Mouse (Mus musculus) MEL (cell line): ENCODE data around the gene Krtdap. TPM values are rescaled to one million over a fixed set of nuclear protein-coding genes. Genes with fewer than 3 reads are reported as not detected.

Source experiments
- DNase-seq: peaks from one replicate; pipeline ENCODE4 v3.0.0; 2011; ENCODE audit warnings: low read depth, low spot score
- H3K27ac ChIP-seq: 2 replicates; pipeline ENCODE4 v1.5.1; 2012; ENCODE audit warnings: low read depth, mild to moderate bottlenecking, control low read depth, low read length, moderate library complexity; ENCODE audit not compliant: control insufficient read depth
- H3K27me3 ChIP-seq, 2 experiments: fragments of 150-350 bp in 1 of 2; sonication (generic) in 1 of 2; 2 replicates each; pipeline ENCODE4 v1.6.1; 2012; ENCODE audit warnings: low read length in 2 of 2, mild to moderate bottlenecking in 2 of 2, improper control_type of control experiment in 1 of 2, moderate library complexity in 1 of 2; ENCODE audit not compliant: insufficient read depth in 2 of 2, control insufficient read depth in 1 of 2
- H3K36me3 ChIP-seq, 2 experiments: 2 replicates each; pipeline ENCODE4 v1.6.1; 2012 to 2014; ENCODE audit warnings: low read length in 2 of 2, improper control_type of control experiment in 1 of 2, inconsistent platforms in 1 of 2, mild to moderate bottlenecking in 1 of 2; ENCODE audit not compliant: insufficient read depth in 2 of 2, control insufficient read depth in 1 of 2
- H3K4me1 ChIP-seq, 2 experiments: fragments of 150-350 bp in 1 of 2; sonication (generic) in 1 of 2; 2 replicates each; pipeline ENCODE4 v1.6.1; 2012; ENCODE audit warnings: low read length in 2 of 2, improper control_type of control experiment in 1 of 2, mild to moderate bottlenecking in 1 of 2; ENCODE audit not compliant: insufficient read depth in 2 of 2, control insufficient read depth in 1 of 2
- H3K4me3 ChIP-seq, 2 experiments: fragments of 150-350 bp in 1 of 2; sonication (generic) in 1 of 2; 2 replicates each; pipeline ENCODE4 v1.5.1; 2012; ENCODE audit warnings: low read depth in 2 of 2, low read length in 2 of 2, mild to moderate bottlenecking in 2 of 2, moderate library complexity in 2 of 2, control low read depth in 1 of 2, improper control_type of control experiment in 1 of 2; ENCODE audit not compliant: control insufficient read depth in 1 of 2, insufficient read depth in 1 of 2
- H3K79me2 ChIP-seq: 2 replicates; pipeline ENCODE4 v1.6.1; 2012; ENCODE audit warnings: mild to moderate bottlenecking, low read length, moderate library complexity; ENCODE audit not compliant: control insufficient read depth, poor library complexity, insufficient read depth
- H3K9ac ChIP-seq: 2 replicates; pipeline ENCODE4 v1.6.1; 2012; ENCODE audit warnings: low read depth, mild to moderate bottlenecking, control low read depth, low read length, moderate library complexity; ENCODE audit not compliant: control insufficient read depth, poor library complexity, severe bottlenecking
- H3K9me3 ChIP-seq: fragments of 150-350 bp; sonication (generic); replicated peaks from 2 replicates; pipeline ENCODE4 v1.6.1; 2012; ENCODE audit warnings: mild to moderate bottlenecking, low read length, improper control_type of control experiment, moderate library complexity; ENCODE audit not compliant: insufficient read depth
- CHD1 ChIP-seq: IDR thresholded peaks from 2 replicates; pipeline ENCODE4 v1.6.1; 2012; ENCODE audit warnings: low read depth, mild to moderate bottlenecking, inconsistent platforms, low read length, improper control_type of control experiment
- CHD2 ChIP-seq: IDR thresholded peaks from 2 replicates; pipeline ENCODE4 v1.6.1; 2011; ENCODE audit warnings: low read length, improper control_type of control experiment
- CTCF ChIP-seq, 3 experiments: IDR thresholded peaks in 2 of 3; conservative IDR thresholded peaks in 1 of 3; 2 replicates each; pipeline ENCODE4 v1.5.1; 2011 to 2012; ENCODE audit warnings: low read length in 3 of 3, low read depth in 2 of 3, mild to moderate bottlenecking in 2 of 3, improper control_type of control experiment in 1 of 3, inconsistent platforms in 1 of 3, mixed read lengths in 1 of 3, moderate library complexity in 1 of 3; ENCODE audit not compliant: control insufficient read depth in 1 of 3, insufficient read depth in 1 of 3, poor library complexity in 1 of 3, severe bottlenecking in 1 of 3
- ELF1 ChIP-seq: IDR thresholded peaks from 2 replicates; pipeline ENCODE4 v1.6.1; 2014; ENCODE audit warnings: low read depth, mild to moderate bottlenecking, inconsistent platforms, low read length, improper control_type of control experiment, moderate library complexity
- EP300 ChIP-seq, 2 experiments: IDR thresholded peaks; 2 replicates each; pipeline ENCODE4 v1.6.1; 2011; ENCODE audit warnings: improper control_type of control experiment in 2 of 2, low read length in 2 of 2, low read depth in 1 of 2, mild to moderate bottlenecking in 1 of 2
- ETS1 ChIP-seq: IDR thresholded peaks from 2 replicates; pipeline ENCODE4 v1.6.1; 2012; ENCODE audit warnings: low read depth, mild to moderate bottlenecking, inconsistent platforms, low read length, improper control_type of control experiment, moderate library complexity
- GABPA ChIP-seq: IDR thresholded peaks from 2 replicates; pipeline ENCODE4 v1.6.1; 2012; ENCODE audit warnings: low read depth, mild to moderate bottlenecking, inconsistent platforms, low read length, improper control_type of control experiment, moderate library complexity
- MEF2A ChIP-seq: IDR thresholded peaks from 2 replicates; pipeline ENCODE4 v1.6.1; 2014; ENCODE audit warnings: low read depth, mild to moderate bottlenecking, inconsistent platforms, low read length, improper control_type of control experiment; ENCODE audit not compliant: poor library complexity, insufficient replicate concordance, severe bottlenecking; ENCODE audit errors: extremely low read depth
- MYB ChIP-seq: IDR thresholded peaks from 2 replicates; pipeline ENCODE4 v1.6.1; 2011; ENCODE audit warnings: mild to moderate bottlenecking, low read depth, low read length, improper control_type of control experiment
- MYC ChIP-seq: IDR thresholded peaks from 2 replicates; pipeline ENCODE4 v1.6.1; 2011; ENCODE audit warnings: low read depth, mild to moderate bottlenecking, low read length, improper control_type of control experiment, moderate library complexity
- NRF1 ChIP-seq: IDR thresholded peaks from 2 replicates; pipeline ENCODE4 v1.6.1; 2014; ENCODE audit warnings: low read depth, mild to moderate bottlenecking, inconsistent platforms, low read length, improper control_type of control experiment, moderate library complexity; ENCODE audit not compliant: poor library complexity, insufficient read depth, severe bottlenecking
- POLR2AphosphoS2 ChIP-seq: IDR thresholded peaks from 2 replicates; pipeline ENCODE4 v1.6.1; 2011; ENCODE audit warnings: low read length, improper control_type of control experiment
- POLR2AphosphoS5 ChIP-seq: IDR thresholded peaks from 2 replicates; pipeline ENCODE4 v1.6.1; 2012; ENCODE audit warnings: low read depth, borderline replicate concordance, mild to moderate bottlenecking, inconsistent platforms, low read length, moderate library complexity, mixed read lengths
- RCOR1 ChIP-seq: IDR thresholded peaks from 2 replicates; pipeline ENCODE4 v1.6.1; 2012; ENCODE audit warnings: low read depth, mild to moderate bottlenecking, inconsistent platforms, low read length, improper control_type of control experiment
- SIN3A ChIP-seq: IDR thresholded peaks from 2 replicates; pipeline ENCODE4 v1.6.1; 2012; ENCODE audit warnings: low read length, improper control_type of control experiment, inconsistent platforms
- SMC3 ChIP-seq: IDR thresholded peaks from 2 replicates; pipeline ENCODE4 v1.6.1; 2011; ENCODE audit warnings: low read depth, low read length, improper control_type of control experiment
- TAL1 ChIP-seq: IDR thresholded peaks from 2 replicates; pipeline ENCODE4 v1.6.1; 2012; ENCODE audit warnings: mild to moderate bottlenecking, inconsistent platforms, low read length, moderate library complexity, mixed read lengths
- TBP ChIP-seq: IDR thresholded peaks from 2 replicates; pipeline ENCODE4 v1.8.0; 2011; ENCODE audit warnings: low read depth, low read length, improper control_type of control experiment
- TCF12 ChIP-seq: IDR thresholded peaks from 2 replicates; pipeline ENCODE4 v1.6.1; 2014; ENCODE audit warnings: low read depth, mild to moderate bottlenecking, inconsistent platforms, low read length, improper control_type of control experiment, moderate library complexity
- USF2 ChIP-seq, 2 experiments: IDR thresholded peaks; 2 replicates each; pipeline ENCODE4 v1.6.1; 2011 to 2012; ENCODE audit warnings: improper control_type of control experiment in 2 of 2, low read length in 2 of 2, borderline replicate concordance in 1 of 2, inconsistent platforms in 1 of 2, low read depth in 1 of 2, mild to moderate bottlenecking in 1 of 2; ENCODE audit not compliant: insufficient read depth in 1 of 2
- ZC3H11A ChIP-seq: IDR thresholded peaks from 2 replicates; pipeline ENCODE4 v1.6.1; 2012; ENCODE audit warnings: low read depth, mild to moderate bottlenecking, inconsistent platforms, low read length, improper control_type of control experiment
- ZKSCAN1 ChIP-seq: IDR thresholded peaks from 2 replicates; pipeline ENCODE4 v1.6.1; 2012; ENCODE audit warnings: low read depth, mild to moderate bottlenecking, inconsistent platforms, low read length, improper control_type of control experiment, moderate library complexity
- ZNF384 ChIP-seq: IDR thresholded peaks from 2 replicates; pipeline ENCODE4 v1.6.1; 2012; ENCODE audit warnings: low read depth, mild to moderate bottlenecking, inconsistent platforms, low read length, improper control_type of control experiment
- polyA plus RNA-seq, 2 experiments: library from polyadenylated mRNA; stranded (reverse) in 1 of 2; unstranded in 1 of 2; fragments of >175 nt in 1 of 2; fragments of >200 nt in 1 of 2; gene quantifications; 2 replicates each; pipeline versions ENCODE4 v1.2.1 to v1.2.4; 2012; ENCODE audit warnings: low replicate concordance in 2 of 2, low read depth in 1 of 2; ENCODE audit not compliant: insufficient read length in 2 of 2, insufficient read depth in 1 of 2, missing spikeins in 1 of 2
- total RNA-seq: library from RNA; depleted of rRNA; stranded (reverse); fragments of 300-350 nt; gene quantifications from 2 replicates; pipeline ENCODE4 v1.2.3, GENCODE M21; 2012

The Krtdap gene
- total and polyA plus RNA-seq, 3 experiments, result not detected

GRCm38 (mm10) chr7:30804026-30804715 is 16.5 kb downstream of the Krtdap start:
- no peaks in the 10 kb centered on the region; a peak in 1 of 4 replicates for H3K27me3 ChIP-seq
- DNase-seq, result no peak
- H3K36me3 ChIP-seq, result no peaks in the 10 kb centered on the region
- no peak for TF ChIP-seq POLR2AphosphoS2
- TF ChIP-seq, all 39 proteins: peak for 0
- Histone ChIP-seq H3K27ac (no peak overlapping the region), H3K4me3 (no peak overlapping the region), H3K79me2 (no peaks in the 10 kb centered on the region), H3K9ac (no peak overlapping the region), H3K4me1 (no peaks in the 10 kb centered on the region; a peak in 1 of 4 replicates), H3K9me3 (no peaks in the 10 kb centered on the region)

DNA sequence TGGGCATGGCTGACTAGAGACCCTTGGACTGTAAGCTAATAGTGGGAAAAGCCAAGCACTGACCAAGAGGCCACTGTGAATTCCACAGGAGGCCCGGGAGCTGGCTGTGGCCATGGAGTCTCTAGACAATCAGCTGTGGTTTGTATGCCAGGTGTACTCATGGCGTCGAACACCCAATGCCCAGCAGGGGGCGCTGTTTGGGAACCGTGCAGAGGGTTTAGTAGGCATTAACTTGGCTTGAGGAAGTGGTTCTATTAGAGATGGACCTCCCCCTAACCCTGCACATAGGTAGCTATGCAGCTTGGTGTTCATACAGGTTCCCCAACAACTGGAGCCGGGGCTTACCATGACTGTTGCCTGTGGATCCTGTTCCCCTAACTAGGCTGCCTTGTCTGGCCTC is 18.2 kb downstream of the Krtdap start:
- Histone ChIP-seq H3K4me3 (no peak overlapping the region), H3K79me2 (no peaks in the 10 kb centered on the region), H3K9ac (no peak overlapping the region), H3K27me3 (no peaks in the 10 kb centered on the region; a peak in 1 of 4 replicates), H3K9me3 (no peaks in the 10 kb centered on the region), H3K27ac (no peak overlapping the region), H3K4me1 (no peaks in the 10 kb centered on the region; a peak in 1 of 4 replicates), H3K36me3 (no peaks in the 10 kb centered on the region)
- TF ChIP-seq MEF2A (no peak), RCOR1 (no peak), EP300 (IDR thresholded peaks at IDR 0.05; ENCODE audit: low read depth in 1 of 2, low read length in 2 of 2) (no peak), ETS1 (no peak), MYC (no peak), CTCF (IDR thresholded peaks at IDR 0.05 in 2 of 3, conservative IDR thresholded peaks at IDR 0.05 in 1 of 3; ENCODE audit: control insufficient read depth in 1 of 3, insufficient read depth in 1 of 3, low read depth in 2 of 3, low read length in 3 of 3, poor library complexity in 1 of 3, severe bottlenecking in 1 of 3) (no peak), NRF1 (no peak), CHD1 (no peak), TAL1 (no peak)
- DNase-seq, result no peak

GRCm38 (mm10) chr7:30810319-30810718 is 22.6 kb downstream of the Krtdap start:
- no peaks in the 10 kb centered on the region for H3K79me2 ChIP-seq
- peak; percentile 90 for TF ChIP-seq ZC3H11A
- TF ChIP-seq MYB, result no peak
- no peak for TF ChIP-seq NRF1
- TF ChIP-seq MEF2A, result no peak
- no peak for TF ChIP-seq CHD2
- no peak for TF ChIP-seq POLR2AphosphoS5
- TF ChIP-seq POLR2AphosphoS2, result no peak
- TF ChIP-seq ZKSCAN1, result no peak
- no peak for TF ChIP-seq GABPA
- TF ChIP-seq TCF12, result no peak
- TF ChIP-seq TBP, result no peak
- TF ChIP-seq USF2 (IDR thresholded peaks at IDR 0.05; ENCODE audit: borderline replicate concordance in 1 of 2, insufficient read depth in 1 of 2, low read depth in 1 of 2, low read length in 2 of 2), result no peak
- no peak for TF ChIP-seq ETS1
- TF ChIP-seq ZNF384, result no peak
- TF ChIP-seq SMC3, result peak; percentile 90
- TF ChIP-seq MYC, result no peak
- TF ChIP-seq ELF1, result no peak
- no peak for TF ChIP-seq SIN3A
- TF ChIP-seq TAL1, result no peak
- no peak for TF ChIP-seq EP300 (IDR thresholded peaks at IDR 0.05; ENCODE audit: low read depth in 1 of 2, low read length in 2 of 2)

More at GRCm38 (mm10) chr7:30810319-30810718, 22.6 kb downstream of the Krtdap start:
- H3K27ac ChIP-seq, result no peak overlapping the region
- no peak overlapping the region for H3K9ac ChIP-seq
- H3K27me3 ChIP-seq, result no peaks in the 10 kb centered on the region; a peak in 2 of 4 replicates
- H3K4me1 ChIP-seq, result no peaks in the 10 kb centered on the region
- H3K9me3 ChIP-seq, result no peaks in the 10 kb centered on the region
- peak; percentile 67 for DNase-seq
- no peaks in the 10 kb centered on the region for H3K36me3 ChIP-seq
- no peak overlapping the region for H3K4me3 ChIP-seq
